Mouse (Mus musculus): ENCODE results near the gene Fgfr2.

Gene Fgfr2

GRCm38 (mm10) chr7:130951004-130951403 lies 2172.1 kb downstream of the Fgfr2 start:
- DNase-seq (ENCODE audit: low read depth, low spot score), result no peak

- DNase-seq (ENCODE audit: low read depth, low spot score), result no peak
Measured at GRCm38 (mm10) chr7:130950482-130950881, 2172.7 kb downstream of the Fgfr2 start.

GRCm38 (mm10) chr7:130949331-130949751 lies 2173.8 kb downstream of the Fgfr2 start:
- DNase-seq (ENCODE audit: low read depth, low spot score), result no peak

- no peak for DNase-seq (ENCODE audit: low read depth, low spot score)
Measured at GRCm38 (mm10) chr7:130948563-130949208, 2174.5 kb downstream of the Fgfr2 start.

GRCm38 (mm10) chr7:130946303-130946702 lies 2176.8 kb downstream of the Fgfr2 start:
- no peak for DNase-seq (ENCODE audit: low read depth, low spot score)

- DNase-seq (ENCODE audit: low read depth, low spot score), result no peak
Measured at GRCm38 (mm10) chr7:130945730-130946129, 2177.4 kb downstream of the Fgfr2 start.

- DNase-seq (ENCODE audit: low read depth, low spot score), result no peak
Measured at GRCm38 (mm10) chr7:130944766-130945475, 2178.2 kb downstream of the Fgfr2 start.

- no peak for DNase-seq (ENCODE audit: low read depth, low spot score)
Measured at GRCm38 (mm10) chr7:130943280-130943895, 2179.8 kb downstream of the Fgfr2 start.

GRCm38 (mm10) chr7:130940733-130941132 lies 2182.4 kb downstream of the Fgfr2 start:
- DNase-seq (ENCODE audit: low read depth, low spot score), result no peak

GRCm38 (mm10) chr7:130938896-130939295 lies 2184.3 kb downstream of the Fgfr2 start:
- no peak for DNase-seq (ENCODE audit: low read depth, low spot score)

- DNase-seq (ENCODE audit: low read depth, low spot score), result no peak
Measured at GRCm38 (mm10) chr7:130938005-130938404, 2185.1 kb downstream of the Fgfr2 start.

- DNase-seq (ENCODE audit: low read depth, low spot score), result no peak
Measured at GRCm38 (mm10) chr7:130937266-130937841, 2185.8 kb downstream of the Fgfr2 start.

GRCm38 (mm10) chr7:130936472-130936951 lies 2186.6 kb downstream of the Fgfr2 start:
- no peak for DNase-seq (ENCODE audit: low read depth, low spot score)

GRCm38 (mm10) chr7:130935793-130936471 lies 2187.2 kb downstream of the Fgfr2 start, which contains the start of gene Htra1:
Htra1 (plus strand) TSS chr7:130936111.
- no peak for DNase-seq (ENCODE audit: low read depth, low spot score)

GRCm38 (mm10) chr7:130935421-130935792 lies 2187.7 kb downstream of the Fgfr2 start:
- DNase-seq (ENCODE audit: low read depth, low spot score), result no peak

- no peak for DNase-seq (ENCODE audit: low read depth, low spot score)
Measured at GRCm38 (mm10) chr7:130934654-130935053, 2188.5 kb downstream of the Fgfr2 start.

GRCm38 (mm10) chr7:130932921-130933320 lies 2190.2 kb downstream of the Fgfr2 start:
- DNase-seq (ENCODE audit: low read depth, low spot score), result no peak

- DNase-seq (ENCODE audit: low read depth, low spot score), result peak; percentile 49
Measured at GRCm38 (mm10) chr7:130930401-130930800, 2192.7 kb downstream of the Fgfr2 start.

- no peak for DNase-seq (ENCODE audit: low read depth, low spot score)
Measured at GRCm38 (mm10) chr7:130922981-130923731, 2200.0 kb downstream of the Fgfr2 start.

GRCm38 (mm10) chr7:130918260-130918659 lies 2204.9 kb downstream of the Fgfr2 start:
- no peak for DNase-seq (ENCODE audit: low read depth, low spot score)

Data from CD4-positive, CD25-positive, alpha-beta regulatory T cell, adult 2 months (primary cell).